Mouse (Mus musculus): ENCODE results near the gene Rell1. TPM values are rescaled to one million over a fixed set of nuclear protein-coding genes. Genes with fewer than 3 reads are reported as not detected.
"Not testable (repeated sequence)": the region's sequence is repeated elsewhere in the genome, so short reads cannot be mapped to it uniquely, and the experiment has no call there.

Rell1 gene
- total RNA-seq, 4 experiments from 2014 or later, result 12.5 to 14.4 (median 13.8) TPM

DNA sequence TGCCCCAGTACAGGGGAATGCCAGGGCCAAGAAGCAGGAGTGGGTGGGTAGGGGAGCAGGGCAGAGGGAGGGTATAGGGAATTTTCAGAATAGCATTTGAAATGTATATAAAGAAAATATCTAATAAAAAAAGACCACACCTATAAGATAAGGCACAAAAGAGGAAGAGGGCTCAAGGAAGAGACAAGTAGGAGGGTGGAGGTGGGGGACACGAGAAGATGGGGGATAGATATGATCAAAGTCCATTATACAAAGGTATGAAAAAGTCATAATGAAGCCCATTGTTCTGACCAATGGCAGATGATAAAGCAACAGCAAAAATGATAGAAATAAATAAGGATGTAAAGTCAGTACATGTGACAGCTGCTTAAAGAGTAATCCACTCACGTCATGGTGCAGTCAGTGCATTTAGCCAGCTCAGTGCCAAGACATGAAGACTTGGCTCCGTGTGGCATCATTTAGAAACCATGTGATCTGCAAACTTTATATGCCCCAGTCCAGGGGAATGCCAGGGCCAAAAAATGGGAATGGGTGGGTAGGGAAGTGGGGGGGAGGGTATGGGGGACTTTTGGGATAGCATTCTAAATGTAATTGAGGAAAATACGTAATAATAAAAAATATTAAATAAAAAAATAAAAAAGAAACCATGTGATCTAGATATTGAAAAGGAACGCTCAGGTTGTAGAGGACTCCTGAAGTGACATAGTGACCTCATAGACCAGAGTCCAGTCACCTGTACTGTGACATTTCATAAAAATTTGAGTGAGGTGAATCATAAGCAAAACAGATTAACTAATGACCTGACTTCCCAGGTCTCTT, 71.5 kb downstream of the Rell1 start:
- DNase-seq (ENCODE audit: low spot score in 2 of 2), result not testable (repeated sequence)

DNA sequence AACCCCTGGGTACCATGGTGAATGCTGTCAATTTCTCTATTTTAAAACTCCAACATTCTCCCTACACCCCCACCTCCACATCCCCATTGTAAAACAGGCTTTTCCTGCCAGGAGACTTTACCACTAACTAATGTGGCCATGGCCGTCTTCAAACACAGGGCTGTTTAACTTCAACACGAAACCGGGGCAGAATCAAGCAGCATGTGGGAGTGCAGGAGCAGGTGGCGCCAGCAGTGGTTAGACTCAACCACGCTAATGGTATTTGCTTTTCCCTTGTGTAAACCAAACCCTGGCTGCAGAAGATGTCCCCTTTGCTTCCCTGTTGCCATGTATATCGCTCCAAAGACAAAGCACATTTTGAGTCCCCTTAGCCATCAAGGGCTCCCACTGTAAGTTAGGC, 76.8 kb downstream of the Rell1 start:
- DNase-seq (ENCODE audit: low spot score in 2 of 2), result no peak

DNA sequence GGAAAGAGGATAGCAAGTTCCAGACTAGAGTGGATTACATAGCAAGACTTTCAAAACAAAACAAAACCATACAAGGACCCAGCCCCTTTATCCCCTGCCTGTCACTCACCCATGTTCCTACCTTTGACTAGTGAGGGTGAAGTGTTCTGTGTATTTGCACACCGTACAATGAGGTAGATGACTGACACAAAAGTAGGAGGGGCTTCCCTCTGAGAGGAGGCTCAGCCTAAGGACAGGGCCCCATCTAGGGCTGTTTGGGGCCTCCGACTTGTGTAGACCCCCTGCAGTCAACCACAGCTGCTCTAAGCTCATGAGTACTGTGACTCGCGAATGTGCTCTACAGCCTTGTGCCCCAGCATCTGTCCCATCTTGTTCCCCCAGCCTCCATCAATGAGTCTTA, 77.5 kb downstream of the Rell1 start:
- DNase-seq (ENCODE audit: low spot score in 2 of 2), result no peak

DNA sequence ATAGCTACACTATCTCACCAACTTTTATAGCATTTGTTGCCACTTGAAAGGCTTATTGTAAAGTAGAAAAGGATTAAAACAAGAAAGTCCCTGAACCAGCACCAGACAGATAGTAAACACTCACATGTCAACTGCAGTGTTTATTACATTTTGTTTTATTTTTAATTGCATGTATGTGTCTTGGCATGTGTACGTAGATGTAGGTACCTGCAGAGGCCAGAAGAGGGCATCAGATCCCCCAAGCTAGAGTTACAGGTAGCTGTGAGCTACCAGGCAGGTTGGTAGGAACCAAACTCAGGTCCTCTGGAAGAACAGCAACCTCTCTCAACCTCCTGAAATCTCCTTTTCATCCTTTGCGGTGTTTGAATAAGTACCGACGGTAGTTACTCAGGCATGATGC, 81.6 kb downstream of the Rell1 start:
- no peak for DNase-seq (ENCODE audit: low spot score in 2 of 2)

DNA sequence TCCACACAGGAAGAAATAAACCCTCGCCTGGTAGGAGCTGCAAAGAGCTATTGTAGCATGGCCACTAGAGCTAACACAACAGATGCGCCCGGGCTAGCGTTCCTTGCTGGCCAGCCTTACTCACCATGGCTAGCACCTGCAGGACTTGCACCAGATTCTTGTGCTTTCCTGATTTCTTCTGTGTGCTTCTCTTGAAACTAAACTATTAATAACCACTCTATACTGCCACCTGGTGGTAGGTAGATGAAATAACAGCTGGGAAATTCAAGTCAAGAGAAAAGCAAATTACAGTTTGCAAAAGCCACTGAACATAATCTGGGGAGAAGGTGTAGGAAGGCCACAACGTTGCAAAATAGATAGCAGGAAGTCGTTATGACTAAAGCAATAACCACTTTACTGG, 82.0 kb downstream of the Rell1 start:
- DNase-seq (ENCODE audit: low spot score in 2 of 2), result peak in 1 of 2 experiments; percentile 24

DNA sequence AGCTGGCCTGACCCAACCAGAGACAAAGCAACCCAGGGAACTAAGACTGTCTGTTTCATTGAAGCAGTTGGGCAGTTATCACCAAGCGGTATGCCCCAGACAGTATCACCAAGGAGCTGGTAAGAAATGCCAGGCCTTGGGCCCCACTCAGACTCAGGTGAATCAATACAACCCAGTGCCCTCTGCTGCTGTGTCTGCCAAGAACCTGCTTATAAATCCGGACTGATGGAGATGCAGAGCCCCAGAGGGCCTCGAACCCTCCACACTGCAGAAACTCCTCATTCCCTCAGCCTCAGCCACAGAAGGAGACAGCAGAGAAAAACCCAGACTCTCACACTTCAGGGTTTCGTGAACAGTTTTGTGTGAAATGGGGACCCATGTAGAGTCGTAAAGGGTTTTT, 82.4 kb downstream of the Rell1 start:
- no peak for DNase-seq (ENCODE audit: low spot score in 2 of 2)

DNA sequence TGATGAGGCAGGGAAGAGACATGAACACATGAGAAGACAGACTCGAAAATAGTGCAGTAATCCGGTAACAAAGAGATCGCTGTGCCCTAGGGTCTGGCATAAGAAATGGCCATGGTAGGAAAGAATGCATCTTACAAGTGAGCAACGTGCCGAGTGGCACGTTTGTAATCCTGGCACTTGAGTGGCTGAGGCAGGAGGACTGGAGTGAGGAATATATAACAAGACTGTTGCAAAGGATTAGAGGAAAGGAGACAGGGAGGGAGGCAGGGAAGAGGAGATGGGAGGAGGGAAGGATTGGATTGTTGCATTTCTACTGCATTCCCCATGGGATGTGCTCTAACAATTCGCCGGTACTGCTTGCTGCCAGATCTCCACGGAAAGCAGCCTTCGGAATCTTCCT, 89.7 kb downstream of the Rell1 start:
- DNase-seq (ENCODE audit: low spot score in 2 of 2), result no peak

DNA sequence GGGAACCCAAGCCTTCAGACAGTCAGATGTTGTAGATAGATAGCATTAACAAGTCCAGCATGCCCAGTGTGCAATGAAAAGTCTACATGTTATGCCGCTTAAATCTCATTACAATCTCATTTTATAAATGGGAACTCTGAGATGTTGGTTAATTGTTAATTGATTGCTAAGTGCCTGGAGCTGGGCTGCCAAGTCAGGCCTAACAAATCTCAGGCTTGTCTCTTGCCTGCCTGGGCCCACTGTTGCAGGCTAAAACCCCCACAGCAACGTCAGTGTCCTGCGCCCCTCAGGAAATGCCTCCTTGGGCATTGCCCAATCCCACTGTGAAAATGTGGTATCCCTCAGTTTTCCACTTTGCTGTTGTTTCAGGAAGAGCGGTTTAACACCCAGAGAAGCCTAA, 92.6 kb downstream of the Rell1 start:
- DNase-seq (ENCODE audit: low spot score in 2 of 2), result no peak

DNA sequence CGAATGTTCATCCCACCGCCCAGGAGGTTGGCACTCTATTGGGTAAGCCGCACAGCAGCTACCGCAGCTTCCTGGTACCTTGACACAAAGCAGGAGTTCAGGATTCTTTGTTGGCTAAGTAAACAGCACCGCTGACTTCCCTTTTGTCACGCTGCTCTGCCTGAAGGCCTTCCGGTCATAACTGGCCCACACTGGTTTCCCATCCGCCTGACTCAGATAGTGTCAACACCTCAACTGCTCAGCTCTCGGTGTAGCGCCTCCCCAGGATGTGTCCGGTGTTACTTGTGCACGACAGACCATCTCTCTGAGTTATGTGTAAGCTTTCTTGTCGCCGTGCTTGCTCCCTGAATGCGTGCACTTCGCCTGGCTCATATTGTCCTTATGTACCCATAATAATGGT, 93.8 kb downstream of the Rell1 start:
- DNase-seq (ENCODE audit: low spot score in 2 of 2), result no peak

DNA sequence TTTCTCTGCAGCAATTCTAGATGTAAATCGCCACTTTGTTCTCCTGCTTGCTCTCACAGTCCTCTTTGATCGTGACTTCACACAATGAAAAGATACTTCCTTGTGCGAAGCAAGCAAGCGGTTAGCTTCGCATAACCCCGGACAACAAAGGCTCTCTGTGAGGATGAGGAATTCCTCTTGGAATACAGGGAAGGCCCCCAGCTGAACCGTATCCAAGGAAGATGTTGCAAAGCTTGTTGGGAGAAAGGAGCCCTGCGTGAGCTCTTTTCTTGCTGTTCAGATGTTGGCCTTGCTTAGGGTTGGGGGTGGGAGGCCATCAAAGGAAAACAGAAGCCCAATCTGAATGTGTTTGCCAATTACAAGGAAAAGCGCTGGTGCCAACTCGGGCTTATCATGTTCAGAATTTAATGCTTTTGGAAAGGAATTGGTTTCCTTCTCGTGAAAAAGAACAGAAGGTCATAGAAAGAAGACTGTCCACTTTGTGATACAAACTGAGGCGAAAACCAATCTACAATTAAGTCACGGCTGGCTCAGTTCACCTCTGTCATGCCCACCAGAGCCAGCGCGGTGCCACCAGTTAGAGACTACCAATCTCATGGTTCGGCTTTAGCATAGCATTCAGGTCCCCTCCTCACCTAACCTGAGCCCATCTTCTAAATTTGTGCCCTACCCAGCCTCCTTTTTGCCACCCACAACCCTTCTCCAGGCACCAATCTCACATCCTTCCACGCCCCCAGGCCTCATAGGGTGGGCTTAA, 96.3 kb downstream of the Rell1 start:
- DNase-seq (ENCODE audit: low spot score in 2 of 2), result peak in 1 of 2 experiments; percentile 20

DNA sequence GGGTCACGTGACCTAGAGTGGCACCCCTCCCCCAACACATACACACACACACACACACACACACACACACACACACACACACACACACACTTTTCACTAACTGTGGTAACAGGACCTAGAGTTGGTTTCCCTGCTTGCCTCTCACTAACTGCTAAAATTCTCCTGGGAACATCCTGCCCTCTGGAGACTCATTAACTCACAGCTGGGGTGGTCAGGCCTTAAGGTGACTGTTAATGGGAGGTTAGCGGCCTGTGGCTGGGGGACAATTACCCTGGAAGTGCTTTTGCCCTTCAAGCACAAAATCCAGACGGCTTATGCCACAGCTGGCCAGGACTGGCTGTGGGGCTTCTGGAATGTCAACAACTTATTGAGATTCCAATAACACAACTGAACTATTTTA, 101.3 kb downstream of the Rell1 start:
- DNase-seq (ENCODE audit: low spot score in 2 of 2), result no peak

DNA sequence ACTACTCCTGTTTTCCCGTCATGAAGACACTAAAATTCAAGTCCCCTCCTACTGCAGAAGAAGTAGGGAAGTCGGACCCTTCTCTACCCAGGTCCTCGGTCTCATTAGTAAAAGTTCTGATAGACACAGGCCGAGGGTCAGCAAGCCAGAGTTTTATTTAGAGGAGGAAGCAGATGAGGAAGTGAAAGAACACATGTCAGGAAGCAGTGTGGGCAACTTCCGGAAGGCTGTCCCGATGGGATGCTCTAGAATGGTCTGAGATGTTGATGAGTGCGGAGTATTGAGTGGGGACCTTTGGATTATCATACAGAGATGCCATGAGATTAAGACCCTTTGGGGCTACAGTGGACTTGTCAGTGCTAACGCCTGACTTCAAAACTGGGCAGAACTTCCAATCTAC, 109.8 kb downstream of the Rell1 start:
- DNase-seq (ENCODE audit: low spot score in 2 of 2), result no peak

Other genes starting within 250 kb of the Rell1 start
- 1 to 10 TPM; 4.3 to 6.0 (median 4.9) TPM for gene 0610040J01Rik, start 156.5 kb downstream of the Rell1 start, total RNA-seq (2022)
- 10 to 100 TPM in 3 of 4 experiments, 1 to 10 TPM in 1; 9.2 to 12.4 (median 11.3) TPM for gene Pgm2, start 124.1 kb upstream of the Rell1 start, total RNA-seq (2022)
- gene Tbc1d1, start 187.4 kb upstream of the Rell1 start, total RNA-seq (2022), result 10 to 100 TPM; 15.2 to 19.7 (median 18.1) TPM